Mouse (Mus musculus): ENCODE measurements at regions not wholly inside any gene's neighbourhood (a gene's known extent, or its start where the extent isn't known, plus 50 kb on each side); places are given as distances from the start of the nearest gene placed in this dataset.

DNA sequence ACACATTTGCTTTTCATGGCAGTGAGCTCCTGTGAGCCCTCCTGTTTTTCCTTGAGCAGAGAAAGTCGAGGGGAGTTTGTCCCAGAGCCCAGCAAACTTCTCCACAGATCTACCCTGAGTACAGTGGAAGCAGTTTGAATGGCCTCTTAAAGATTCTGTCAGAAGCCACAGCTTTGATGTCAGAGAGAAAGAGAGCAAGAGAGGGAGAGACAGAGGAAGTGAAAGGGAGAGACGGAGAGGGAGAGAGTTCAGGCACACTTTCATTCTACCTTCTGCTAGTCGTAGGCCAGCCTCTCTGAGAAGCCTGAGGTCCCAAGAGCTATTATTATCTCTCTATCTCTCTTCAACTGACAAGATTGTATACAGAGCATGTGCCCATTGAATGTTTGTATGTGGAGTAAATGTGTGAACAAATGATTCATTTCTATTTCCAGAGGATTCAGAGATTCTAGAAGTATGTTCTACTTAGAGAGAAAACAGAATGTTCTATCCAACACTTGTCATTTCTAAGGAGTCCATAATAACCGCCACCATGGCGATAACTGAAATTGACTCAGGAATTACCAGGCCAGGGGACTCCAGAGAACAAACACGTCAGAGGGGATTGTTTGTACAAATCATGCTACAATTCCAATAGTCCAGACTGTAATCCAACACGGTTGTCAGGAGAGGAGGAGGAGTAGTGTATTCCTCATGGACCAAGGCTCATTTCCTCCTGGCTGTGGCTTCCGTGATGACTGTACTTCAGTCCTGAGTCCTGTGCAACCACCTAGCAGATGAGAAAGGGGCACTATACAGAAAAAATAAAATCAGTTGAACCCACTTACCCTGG is 183.6 kb upstream of the Sesn3 start:
- TF ChIP-seq POLR2A (IDR thresholded peaks at IDR 0.05; ENCODE audit: control insufficient read depth, extremely low read depth, insufficient read depth, low read length, poor library complexity) (no peak), CTCF (IDR thresholded peaks at IDR 0.05; ENCODE audit: borderline replicate concordance, control insufficient read depth, extremely low read depth, insufficient read depth, low read length, poor library complexity) (no peak)

All from thymus, adult 2 months (tissue).